Mouse (Mus musculus) lung, embryonic 14.5 days (tissue): ENCODE measurements at regions not wholly inside any gene's neighbourhood (a gene's known extent, or its start where the extent isn't known, plus 50 kb on each side); places are given as distances from the start of the nearest gene placed in this dataset.

ENCODE experiments used
- ATAC-seq: fragments of 200-750 bp; cut with Nextera tagmentation; 2 replicates; pipeline ENCODE4 v1.8.0; 2017; ENCODE audit warnings: mild to moderate bottlenecking, moderate TSS enrichment, moderate library complexity; ENCODE audit not compliant: insufficient read depth
- DNase-seq: peaks from one replicate; pipeline ENCODE4 v3.0.0-alpha.2; 2015
- H3K27ac ChIP-seq: fragments of 300-500 bp; sonication (generic); 2 replicates; pipeline ENCODE4 v1.5.1; 2014; ENCODE audit warnings: low read depth, mild to moderate bottlenecking, moderate library complexity
- H3K27me3 ChIP-seq: fragments of 300-500 bp; sonication (generic); 2 replicates; pipeline ENCODE4 v1.6.1; 2014; ENCODE audit warnings: low read length, control low read depth; ENCODE audit not compliant: insufficient read depth
- H3K36me3 ChIP-seq: fragments of 300-500 bp; sonication (generic); 2 replicates; pipeline ENCODE4 v1.6.1; 2014; ENCODE audit warnings: control low read depth; ENCODE audit not compliant: insufficient read depth
- H3K4me1 ChIP-seq: fragments of 300-500 bp; sonication (generic); 2 replicates; pipeline ENCODE4 v1.6.1; 2014; ENCODE audit warnings: antibody characterized with exemption, control low read depth; ENCODE audit not compliant: insufficient read depth
- H3K4me2 ChIP-seq: fragments of 300-500 bp; sonication (generic); 2 replicates; pipeline ENCODE4 v1.6.1; 2014; ENCODE audit warnings: mild to moderate bottlenecking
- H3K4me3 ChIP-seq: fragments of 300-500 bp; sonication (generic); 2 replicates; pipeline ENCODE4 v1.5.1; 2014; ENCODE audit warnings: low read depth, low read length
- H3K9ac ChIP-seq: fragments of 300-500 bp; sonication (generic); 2 replicates; pipeline ENCODE4 v1.6.1; 2014
- H3K9me3 ChIP-seq: fragments of 300-500 bp; sonication (generic); 2 replicates; pipeline ENCODE4 v1.6.1; 2016; ENCODE audit warnings: low read depth, low read length, control low read depth
- CTCF ChIP-seq: IDR thresholded peaks from 2 replicates; pipeline ENCODE4 v1.5.1; 2016; ENCODE audit warnings: antibody characterized with exemption, low read depth
- WGBS: fragments of 180-500 bp; shearing (Covaris S2); extraction: QIAGEN DNeasy Blood & Tissue Kit; methylation state at CpG from one replicate; pipeline ENCODE4 v1.1.7; 2014; 5-methylcytosine and 5-hydroxymethylcytosine counted together

DNA sequence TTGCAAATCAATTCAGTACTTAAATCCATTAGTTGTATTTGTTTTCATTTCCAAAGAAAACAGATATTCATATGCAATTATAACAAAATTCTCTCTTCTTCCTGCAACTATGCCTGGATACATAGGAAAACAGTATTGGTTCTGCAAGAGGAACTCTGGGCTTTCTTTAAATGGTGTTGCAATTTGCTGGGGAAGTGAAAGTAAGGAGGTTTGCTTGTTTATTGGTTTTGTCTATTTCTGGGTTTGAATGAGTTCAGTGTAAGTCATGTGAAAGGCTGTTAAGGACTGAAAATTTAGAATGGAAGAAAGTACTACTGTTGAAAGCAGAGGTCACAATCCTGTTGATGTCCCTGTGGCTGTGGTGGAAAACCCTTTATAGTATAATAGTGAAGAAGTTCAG is 1058.0 kb downstream of the Pla2g4a start:
- Histone ChIP-seq H3K4me2 (no peak overlapping the region), H3K9me3 (no peaks in the 10 kb centered on the region), H3K36me3 (no peaks in the 10 kb centered on the region), H3K4me3 (no peak overlapping the region), H3K27ac (no peak overlapping the region), H3K27me3 (no peaks in the 10 kb centered on the region), H3K9ac (no peak overlapping the region), H3K4me1 (no peaks in the 10 kb centered on the region)
- ATAC-seq (no peak), DNase-seq (peak; percentile 3)
- no peak for TF ChIP-seq CTCF

DNA sequence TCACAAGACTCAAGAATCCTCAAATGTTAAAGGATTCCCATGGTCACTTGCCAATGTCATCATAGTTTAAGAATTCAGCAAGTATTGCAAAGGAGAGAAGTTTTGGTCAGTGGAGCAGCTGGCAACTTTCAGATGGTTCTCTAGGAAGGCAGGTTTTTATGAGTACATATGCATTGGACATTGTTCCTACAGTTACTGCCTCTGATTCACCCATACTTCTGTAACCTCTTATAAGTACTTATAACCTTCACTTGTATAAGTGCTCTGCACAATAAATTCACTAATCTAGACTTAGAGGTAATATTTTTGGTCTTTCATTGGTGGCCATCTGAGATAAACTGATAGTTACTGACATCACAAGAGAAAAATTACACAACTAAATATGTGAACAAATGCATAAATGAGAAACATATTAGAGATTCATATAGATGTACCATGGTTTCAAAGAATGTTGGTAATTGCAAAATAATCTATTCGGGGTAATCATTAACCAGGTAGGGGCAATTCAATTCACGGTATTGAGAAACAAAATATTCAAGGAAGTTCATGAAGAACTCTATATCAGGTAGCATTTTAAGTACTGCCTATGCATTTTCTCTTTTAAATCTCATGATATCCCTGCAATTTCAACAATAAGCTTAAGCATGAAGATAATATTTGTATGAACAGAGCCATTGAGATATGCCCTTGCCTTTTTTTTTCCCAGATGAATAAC is 1059.6 kb downstream of the Pla2g4a start:
- no peak for DNase-seq
- no peaks in the 10 kb centered on the region for H3K9me3 ChIP-seq
- H3K36me3 ChIP-seq: no peaks in the 10 kb centered on the region
- no peaks in the 10 kb centered on the region for H3K27me3 ChIP-seq
- no peak for TF ChIP-seq CTCF
- no peak overlapping the region for H3K27ac ChIP-seq
- no peak overlapping the region for H3K9ac ChIP-seq
- H3K4me3 ChIP-seq: no peak overlapping the region
- WGBS: 85% methylated on average over 2 of the region's 2 CpGs
- H3K4me2 ChIP-seq: no peak overlapping the region
- ATAC-seq: no peak
- no peaks in the 10 kb centered on the region for H3K4me1 ChIP-seq

DNA sequence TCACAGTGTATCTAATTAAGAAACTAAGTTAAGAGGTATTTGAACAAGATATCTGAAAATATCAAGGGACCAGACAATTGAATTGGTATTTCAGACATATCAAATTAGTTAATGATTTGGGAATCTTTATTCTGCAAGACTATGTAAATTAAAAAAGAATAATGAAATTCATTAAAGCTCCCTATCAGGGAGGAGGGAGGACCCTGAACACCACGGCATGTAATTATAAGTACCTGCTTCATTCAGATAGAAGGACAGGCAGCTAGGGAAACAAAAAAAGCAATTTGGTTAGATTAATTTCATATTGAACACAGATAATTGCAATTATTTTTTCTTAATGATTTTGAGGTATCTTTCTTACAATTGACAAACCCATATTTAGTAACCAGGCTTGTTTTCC is 1090.3 kb downstream of the Pla2g4a start:
- H3K4me1 ChIP-seq: no peaks in the 10 kb centered on the region
- no peak overlapping the region for H3K4me2 ChIP-seq
- no peak for ATAC-seq
- no peaks in the 10 kb centered on the region for H3K9me3 ChIP-seq
- TF ChIP-seq CTCF: no peak
- 84% methylated on average over 1 of the region's 1 CpGs for WGBS
- H3K9ac ChIP-seq: no peak overlapping the region
- no peak overlapping the region for H3K4me3 ChIP-seq
- DNase-seq: no peak
- no peak overlapping the region for H3K27ac ChIP-seq
- H3K27me3 ChIP-seq: no peaks in the 10 kb centered on the region
- no peaks in the 10 kb centered on the region for H3K36me3 ChIP-seq

DNA sequence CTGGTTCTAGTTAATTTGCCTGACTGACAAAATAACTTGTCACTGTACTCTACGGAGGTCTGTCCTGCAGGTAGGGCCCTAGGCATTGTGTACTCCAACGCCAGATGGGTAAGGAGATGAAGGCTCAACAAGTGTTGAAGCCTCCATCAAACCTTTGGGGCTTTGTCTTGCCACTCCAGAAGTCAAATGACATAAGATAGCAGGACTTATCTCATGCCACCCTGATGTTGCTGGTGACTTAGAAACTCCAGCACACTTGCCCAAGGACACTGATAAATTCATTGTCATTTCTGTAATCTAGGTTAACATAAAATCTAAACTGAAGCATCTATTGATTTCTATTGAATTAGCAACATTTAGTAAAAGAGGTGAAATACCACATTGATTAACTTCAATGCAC is 1097.5 kb downstream of the Pla2g4a start:
- ATAC-seq: no peak

DNA sequence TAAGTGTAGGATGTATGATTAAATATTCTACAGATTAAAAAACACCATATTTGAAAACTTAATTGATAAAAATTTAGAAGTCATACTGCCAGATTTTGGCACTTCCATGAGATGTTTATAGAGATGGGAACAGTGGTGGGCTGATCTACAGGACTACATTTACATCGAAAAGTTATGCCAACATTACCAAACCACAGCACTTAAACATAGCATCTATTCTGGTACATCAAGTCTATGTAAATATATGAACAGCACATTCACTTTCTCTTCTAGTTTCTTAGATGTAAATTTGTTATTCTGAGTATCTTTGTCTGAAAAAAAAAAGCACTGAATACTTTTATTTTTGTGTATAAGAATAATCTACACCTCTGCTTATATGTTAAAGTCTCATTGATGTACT is 1108.1 kb downstream of the Pla2g4a start:
- 86% methylated on average over 1 of the region's 1 CpGs for WGBS
- TF ChIP-seq CTCF: no peak
- Histone ChIP-seq H3K27ac (no peak overlapping the region), H3K4me3 (no peak overlapping the region), H3K4me2 (no peak overlapping the region), H3K36me3 (no peaks in the 10 kb centered on the region), H3K27me3 (no peaks in the 10 kb centered on the region), H3K9me3 (no peaks in the 10 kb centered on the region), H3K9ac (no peak overlapping the region), H3K4me1 (no peaks in the 10 kb centered on the region)
- ATAC-seq: no peak
- DNase-seq: no peak

More for the DNA sequence above, 1097.5 kb downstream of the Pla2g4a start:
- H3K27ac ChIP-seq: no peak overlapping the region
- no peaks in the 10 kb centered on the region for H3K36me3 ChIP-seq
- no peak for TF ChIP-seq CTCF
- H3K4me2 ChIP-seq: no peak overlapping the region
- H3K27me3 ChIP-seq: no peaks in the 10 kb centered on the region
- no peaks in the 10 kb centered on the region for H3K9me3 ChIP-seq
- H3K4me1 ChIP-seq: no peaks in the 10 kb centered on the region
- 70% methylated on average over 2 of the region's 2 CpGs for WGBS
- H3K9ac ChIP-seq: no peak overlapping the region
- DNase-seq: no peak
- H3K4me3 ChIP-seq: no peak overlapping the region

DNA sequence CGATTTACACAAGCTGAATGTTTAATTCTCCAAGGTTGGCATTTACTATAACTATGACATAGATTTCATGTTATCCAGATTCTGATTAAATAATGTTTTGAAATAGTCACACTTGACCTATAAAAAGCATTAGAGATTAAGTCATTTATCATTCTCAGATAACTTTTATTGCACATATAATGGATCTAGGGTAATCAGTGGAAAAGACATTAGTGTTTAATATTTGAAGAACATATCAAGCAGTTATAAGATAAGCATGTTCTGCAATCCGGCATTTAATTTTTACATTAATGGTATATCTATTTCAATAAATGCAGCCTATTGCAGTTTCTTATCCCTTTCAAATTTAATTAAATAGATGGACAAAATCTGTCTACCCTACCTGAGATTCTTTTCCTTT is 1114.5 kb downstream of the Pla2g4a start:
- Histone ChIP-seq H3K36me3 (no peaks in the 10 kb centered on the region), H3K4me1 (no peaks in the 10 kb centered on the region), H3K9ac (no peak overlapping the region), H3K27ac (no peak overlapping the region), H3K9me3 (no peaks in the 10 kb centered on the region), H3K27me3 (no peaks in the 10 kb centered on the region), H3K4me2 (no peak overlapping the region), H3K4me3 (no peak overlapping the region)
- TF ChIP-seq CTCF: no peak
- DNase-seq (no peak), ATAC-seq (no peak)
- whole genome bisulfite sequencing: 71% methylated on average over 2 of the region's 2 CpGs

DNA sequence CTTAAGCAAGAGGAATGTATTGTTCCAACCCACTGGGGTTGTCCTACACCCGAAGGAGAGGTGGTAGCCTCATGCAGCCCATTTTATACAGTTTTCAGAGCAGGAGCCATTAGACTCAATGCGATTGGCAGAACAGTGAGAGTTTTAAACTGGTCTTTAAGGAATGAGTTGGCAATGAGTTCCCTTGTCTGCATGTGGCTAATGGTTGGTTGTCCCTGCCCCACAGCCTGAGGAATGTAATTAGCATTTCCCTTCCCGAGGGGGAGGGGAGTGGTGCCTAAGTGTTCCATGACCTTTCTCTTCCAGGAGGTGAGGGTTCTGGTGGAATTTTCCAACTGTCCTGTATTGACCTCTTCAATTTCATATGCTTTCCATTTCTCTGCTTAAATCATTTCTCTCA is 1137.9 kb downstream of the Pla2g4a start:
- 58% methylated on average over 3 of the region's 3 CpGs for WGBS
- no peak for ATAC-seq
- H3K4me1 ChIP-seq: no peaks in the 10 kb centered on the region
- H3K4me2 ChIP-seq: no peak overlapping the region
- no peaks in the 10 kb centered on the region for H3K9me3 ChIP-seq
- no peak overlapping the region for H3K4me3 ChIP-seq
- no peaks in the 10 kb centered on the region for H3K27me3 ChIP-seq
- TF ChIP-seq CTCF: no peak
- no peak for DNase-seq
- no peak overlapping the region for H3K9ac ChIP-seq
- H3K36me3 ChIP-seq: no peaks in the 10 kb centered on the region
- no peak overlapping the region for H3K27ac ChIP-seq

DNA sequence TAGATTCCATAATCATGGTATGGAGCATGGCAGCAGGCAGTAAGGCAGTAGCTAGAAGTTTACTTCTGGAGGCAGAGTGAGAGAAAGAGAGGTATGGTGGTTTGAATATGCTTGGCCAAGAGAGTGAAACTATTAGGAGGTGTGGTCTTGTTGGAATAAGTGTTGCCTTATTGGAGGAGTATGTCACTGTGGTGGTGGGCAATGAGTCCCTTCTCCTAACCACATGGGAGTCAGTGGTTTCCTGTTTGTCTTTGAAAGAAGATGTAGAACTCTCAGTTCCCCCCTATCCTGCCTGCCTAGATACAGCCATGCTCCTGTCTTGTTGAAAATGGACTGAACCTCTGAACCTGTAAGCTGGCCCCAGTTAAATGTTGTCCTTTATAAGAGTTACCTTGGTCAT is 1152.4 kb downstream of the Pla2g4a start:
- Histone ChIP-seq H3K27ac (no peak overlapping the region), H3K9me3 (no peaks in the 10 kb centered on the region), H3K4me1 (no peaks in the 10 kb centered on the region), H3K4me2 (no peak overlapping the region), H3K4me3 (no peak overlapping the region), H3K36me3 (no peaks in the 10 kb centered on the region), H3K9ac (no peak overlapping the region), H3K27me3 (no peaks in the 10 kb centered on the region)
- DNase-seq (no peak), ATAC-seq (no peak)
- no peak for TF ChIP-seq CTCF
